Mouse (Mus musculus) urinary bladder, adult 18-20 months (tissue): Measurements from ENCODE around the gene Ptpn23.
"Not testable (repeated sequence)": the region's sequence is repeated elsewhere in the genome, so short reads cannot be mapped to it uniquely, and the experiment has no call there.

Source experiments
- DNase-seq, 2 experiments: peaks; one replicate each; pipeline ENCODE4 v3.0.0; 2022; ENCODE audit warnings: low spot score in 2 of 2, mixed read lengths in 2 of 2

Gene Ptpn23

GRCm38 (mm10) chr9:110384369-110384929 lies 23.6 kb downstream of the Ptpn23 start:
- DNase-seq, result no peak

DNA sequence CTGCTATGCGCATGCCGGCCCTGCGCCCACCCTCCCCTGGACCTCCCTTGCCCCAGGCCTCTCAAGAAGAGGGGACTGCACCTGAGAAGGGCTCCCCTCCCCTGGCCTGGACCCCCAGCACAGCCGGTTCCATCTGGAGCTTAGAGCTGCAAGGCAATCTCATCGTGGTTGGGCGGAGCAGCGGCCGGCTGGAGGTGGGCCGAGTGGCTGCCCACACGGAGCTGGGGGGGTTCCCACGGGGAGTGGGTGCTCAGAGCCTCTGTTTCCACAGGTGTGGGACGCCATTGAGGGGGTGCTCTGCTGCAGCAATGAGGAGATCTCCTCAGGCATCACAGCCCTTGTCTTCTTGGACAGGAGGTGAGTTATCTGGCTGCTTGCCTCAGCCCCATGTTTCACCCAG lies 26.7 kb downstream of the Ptpn23 start:
- no peak for DNase-seq

DNA sequence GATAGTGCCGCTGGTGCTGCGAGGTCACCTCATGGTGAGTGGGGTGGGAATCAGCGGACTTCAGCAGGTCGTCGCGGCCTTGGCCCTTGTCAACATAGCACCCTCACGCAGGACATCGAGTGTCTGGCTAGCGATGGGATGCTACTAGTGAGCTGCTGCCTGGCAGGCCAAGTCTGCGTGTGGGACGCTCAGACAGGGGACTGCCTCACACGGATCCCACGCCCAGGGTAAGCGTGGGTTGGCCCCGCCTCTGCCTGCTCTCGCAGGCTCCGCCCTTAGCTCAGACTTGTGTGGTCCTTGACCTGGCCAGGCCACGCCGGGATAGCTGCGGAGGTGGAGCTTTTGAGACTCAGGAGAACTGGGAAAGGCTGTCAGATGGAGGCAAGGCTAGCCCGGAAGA lies 27.4 kb downstream of the Ptpn23 start:
- no peak for DNase-seq

- DNase-seq, result no peak
Measured at GRCm38 (mm10) chr9:110379361-110379760, 28.7 kb downstream of the Ptpn23 start.

DNA sequence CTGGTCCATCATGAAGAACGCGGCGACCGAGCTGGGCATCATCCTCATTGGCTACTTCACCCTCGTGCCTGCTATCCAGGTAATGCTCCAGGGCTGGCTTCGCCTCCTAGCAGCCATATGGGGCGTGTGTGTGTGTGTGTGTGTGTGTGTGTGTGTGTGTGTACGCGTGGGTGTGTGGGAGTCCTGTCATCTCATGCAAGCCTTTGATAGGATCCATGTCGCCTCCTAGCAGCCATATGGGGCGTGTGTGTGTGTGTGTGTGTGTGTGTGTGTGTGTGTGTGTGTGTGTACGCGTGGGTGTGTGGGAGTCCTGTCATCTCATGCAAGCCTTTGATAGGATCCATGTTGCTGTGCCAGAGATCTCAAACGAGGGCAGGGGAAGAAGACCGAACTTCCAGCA lies 30.4 kb downstream of the Ptpn23 start:
- DNase-seq, result not testable (repeated sequence)

DNA sequence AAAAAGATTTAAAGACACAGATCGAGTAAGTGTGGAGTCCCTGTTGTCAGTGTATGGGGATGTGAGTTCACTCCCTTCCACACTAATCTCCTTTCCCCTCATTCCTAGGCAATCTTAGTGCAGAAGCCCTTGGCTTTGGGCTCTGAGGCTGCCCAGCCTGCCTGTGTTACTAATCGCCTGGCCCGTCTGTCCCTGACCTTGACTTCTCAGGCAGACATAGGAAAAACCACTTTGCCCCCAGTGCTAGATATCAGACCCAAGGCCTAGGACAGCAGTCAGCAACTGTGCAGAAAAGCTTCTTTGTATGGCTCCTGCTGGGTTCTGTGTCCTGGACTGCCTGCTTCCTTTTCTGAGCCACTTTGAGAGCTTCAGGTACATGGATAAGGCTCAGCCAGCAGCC lies 32.3 kb downstream of the Ptpn23 start:
- DNase-seq, result no peak

- DNase-seq, result no peak
Measured at GRCm38 (mm10) chr9:110373871-110374270, 34.1 kb downstream of the Ptpn23 start.

- no peak for DNase-seq
Measured at GRCm38 (mm10) chr9:110369860-110370259, 38.2 kb downstream of the Ptpn23 start.

- DNase-seq, result no peak
Measured at GRCm38 (mm10) chr9:110366746-110367145, 41.3 kb downstream of the Ptpn23 start.

DNA sequence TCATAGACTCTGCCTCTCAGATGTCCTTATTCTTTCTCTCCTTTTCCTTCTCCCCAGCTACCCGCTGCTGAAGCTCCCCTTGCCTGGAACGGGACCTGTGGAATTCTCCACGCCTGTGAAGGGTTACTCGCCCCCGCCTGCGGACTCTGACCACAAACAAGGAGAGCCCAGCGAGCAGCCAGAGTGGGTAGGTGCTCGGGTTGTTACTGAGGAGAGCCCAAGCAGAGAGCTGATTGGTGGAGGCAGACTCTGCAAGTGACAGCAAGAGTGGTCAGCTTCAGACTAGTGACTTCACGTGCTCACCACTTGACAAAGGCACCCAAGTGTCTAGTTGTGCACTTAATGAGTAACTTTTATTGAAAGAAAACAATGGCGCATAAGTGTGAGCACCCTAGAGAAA lies 45.7 kb downstream of the Ptpn23 start:
- DNase-seq, result no peak

GRCm38 (mm10) chr9:110361299-110361698 lies 46.7 kb downstream of the Ptpn23 start:
- no peak for DNase-seq

- no peak for DNase-seq
Measured at GRCm38 (mm10) chr9:110358341-110358740, 49.7 kb downstream of the Ptpn23 start.

DNA sequence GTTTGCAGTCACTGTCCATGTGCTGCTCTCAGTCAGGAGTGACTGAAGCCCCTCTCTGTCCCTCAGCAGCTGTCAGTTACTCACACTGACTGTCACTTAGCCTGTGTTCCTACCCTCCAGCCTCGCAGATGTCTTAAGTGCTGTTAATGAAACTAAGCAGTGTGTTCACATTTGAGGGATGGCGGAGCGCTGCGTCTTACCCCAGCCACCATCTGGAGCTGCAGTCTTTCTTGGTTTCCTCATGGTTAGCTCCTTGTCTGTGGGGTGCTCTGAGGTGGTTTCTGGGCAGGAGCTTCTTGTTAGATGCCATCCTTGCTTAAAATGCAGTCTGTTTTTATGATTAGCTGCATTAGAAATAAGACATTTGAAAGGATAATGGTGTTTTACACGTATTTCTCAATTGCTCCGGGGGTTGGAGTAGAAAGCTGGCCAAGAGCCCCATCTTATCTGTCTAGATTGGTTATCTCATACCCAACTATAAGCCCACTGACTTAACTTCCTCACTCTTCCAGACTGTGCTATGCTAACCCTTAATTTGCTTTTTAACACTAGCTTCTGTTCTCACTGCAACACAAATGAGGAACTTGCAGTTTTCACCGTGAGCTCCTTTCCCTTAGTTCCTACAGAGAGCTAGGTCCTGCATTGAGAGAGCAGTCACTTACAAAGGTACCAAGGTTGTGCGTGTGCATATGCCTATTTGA lies 55.9 kb downstream of the Ptpn23 start:
- no peak for DNase-seq

- DNase-seq, result no peak
Measured at GRCm38 (mm10) chr9:110351350-110351749, 56.7 kb downstream of the Ptpn23 start.

DNA sequence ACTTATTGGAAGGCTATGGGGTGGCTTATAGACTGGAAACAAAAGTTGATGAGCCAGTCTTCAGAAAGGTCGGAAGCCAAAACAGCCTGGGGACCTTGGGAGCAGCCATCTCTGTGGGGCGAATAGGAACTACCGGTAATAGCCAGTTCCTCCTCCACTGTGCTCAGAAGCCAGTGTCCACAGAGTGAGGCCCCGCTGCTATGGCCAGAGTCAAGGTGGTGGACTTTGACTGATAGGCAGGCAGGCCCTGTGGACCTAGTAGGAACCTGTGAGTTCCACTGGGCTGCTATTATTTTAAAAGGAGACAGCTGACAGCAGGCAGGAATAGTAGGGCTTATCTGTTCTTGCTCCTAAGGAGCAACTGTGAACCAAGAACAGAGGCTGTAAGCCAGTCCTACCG lies 57.4 kb downstream of the Ptpn23 start:
- DNase-seq, result no peak

DNA sequence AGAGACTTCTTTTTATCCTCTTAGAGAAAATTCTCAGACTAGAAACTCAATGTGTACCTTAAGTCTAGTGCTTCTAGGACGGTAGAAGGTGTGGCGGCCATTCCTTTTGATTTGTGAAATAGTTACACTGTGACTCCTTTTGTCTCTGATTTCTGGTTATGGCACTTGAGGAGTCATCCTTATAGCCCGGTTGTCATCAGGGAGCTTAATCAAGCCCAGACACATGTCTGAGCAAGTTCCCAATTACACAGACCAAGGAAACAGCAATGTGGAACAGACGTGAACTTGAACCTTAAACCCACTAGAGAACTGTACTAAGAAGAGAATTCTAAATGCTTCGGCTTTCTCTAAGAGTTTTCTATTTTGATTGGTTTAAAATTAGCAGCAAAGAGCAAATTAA lies 57.8 kb downstream of the Ptpn23 start:
- no peak for DNase-seq

DNA sequence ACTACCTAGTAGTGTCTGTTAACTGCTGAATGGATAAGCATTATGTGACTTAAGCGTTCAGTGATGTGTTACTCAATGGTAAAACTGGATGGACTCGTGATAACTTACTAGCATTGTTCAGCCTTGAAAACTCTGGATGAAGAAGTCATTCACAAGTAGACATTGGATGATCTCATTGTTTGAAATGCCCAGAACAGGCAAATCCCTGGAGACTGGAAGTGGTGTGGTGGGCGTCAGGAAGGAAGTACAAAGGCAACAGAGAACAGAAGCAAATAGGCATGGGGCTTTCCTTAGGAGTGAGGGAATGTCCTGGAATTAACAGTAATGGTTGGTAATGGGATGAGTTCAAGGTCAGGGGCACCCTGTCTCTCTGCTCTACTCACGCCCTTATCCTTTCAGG lies 59.1 kb downstream of the Ptpn23 start:
- DNase-seq, result no peak

DNA sequence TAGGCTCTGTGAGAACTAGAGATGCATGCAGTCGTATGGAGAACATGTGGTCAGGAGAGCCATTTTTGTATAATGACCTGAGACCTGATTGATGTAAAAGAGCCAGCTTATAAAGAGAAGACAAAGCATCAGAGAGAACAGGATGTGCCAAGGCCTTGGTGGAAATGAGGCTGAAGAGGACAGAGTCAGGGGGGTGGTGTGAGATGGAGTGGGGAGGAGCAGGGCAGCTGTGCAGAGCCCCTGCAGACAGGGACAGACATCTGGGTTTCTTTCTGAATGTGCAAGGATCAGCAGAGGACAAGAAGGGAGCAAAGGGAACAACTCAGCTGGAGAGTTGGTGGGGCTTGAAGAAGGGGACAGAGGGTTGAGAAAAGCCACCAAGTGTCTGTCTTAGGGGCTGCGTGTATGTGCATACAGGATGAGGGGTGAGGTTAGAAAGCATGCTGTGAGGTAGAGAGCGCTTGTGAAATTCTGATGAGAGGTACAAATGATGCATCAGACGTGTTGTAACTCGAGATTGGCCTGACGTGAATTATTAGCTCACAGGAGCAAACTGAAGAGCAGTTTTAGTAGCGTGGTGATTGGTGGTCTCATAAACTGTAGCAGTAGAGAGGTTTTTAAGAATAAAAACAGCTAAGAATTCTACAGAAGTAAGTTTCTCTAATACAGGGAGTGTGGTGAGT lies 62.8 kb downstream of the Ptpn23 start:
- no peak for DNase-seq

- DNase-seq, result no peak
Measured at GRCm38 (mm10) chr9:110343805-110344204, 64.2 kb downstream of the Ptpn23 start.

GRCm38 (mm10) chr9:110342008-110342407 lies 66.0 kb downstream of the Ptpn23 start:
- no peak for DNase-seq

GRCm38 (mm10) chr9:110340037-110340750 lies 67.8 kb downstream of the Ptpn23 start:
- no peak for DNase-seq
